Mouse (Mus musculus) kidney, embryonic 14.5 days (tissue): ENCODE results near the gene Top2b. TPM values are rescaled to one million over a fixed set of nuclear protein-coding genes. Genes with fewer than 3 reads are reported as not detected.

Source experiments
- ATAC-seq: fragments of 200-750 bp; cut with Nextera tagmentation; 2 replicates; pipeline ENCODE4 v1.8.0; 2017; ENCODE audit warnings: moderate number of reproducible peaks, mild to moderate bottlenecking, moderate TSS enrichment, moderate library complexity; ENCODE audit not compliant: low FRiP score, low TSS enrichment
- H3K27ac ChIP-seq: fragments of 300-500 bp; sonication (generic); 2 replicates; pipeline ENCODE4 v1.5.1; 2014; ENCODE audit warnings: low read depth, mild to moderate bottlenecking, low read length, moderate library complexity, mixed read lengths
- H3K27me3 ChIP-seq: fragments of 300-500 bp; sonication (generic); 2 replicates; pipeline ENCODE4 v1.6.1; 2014; ENCODE audit warnings: mild to moderate bottlenecking, low read length; ENCODE audit not compliant: control insufficient read depth, insufficient read depth
- H3K36me3 ChIP-seq: fragments of 300-500 bp; sonication (generic); 2 replicates; pipeline ENCODE4 v1.6.1; 2014; ENCODE audit warnings: low read length, mixed read lengths; ENCODE audit not compliant: control insufficient read depth, insufficient read depth
- H3K4me1 ChIP-seq: fragments of 300-500 bp; sonication (generic); 2 replicates; pipeline ENCODE4 v1.6.1; 2014; ENCODE audit warnings: low read length, mixed read lengths; ENCODE audit not compliant: control insufficient read depth, insufficient read depth
- H3K4me2 ChIP-seq: fragments of 300-500 bp; sonication (generic); replicated peaks from 2 replicates; pipeline ENCODE4 v1.6.1; 2014; ENCODE audit warnings: low read depth, mild to moderate bottlenecking, low read length
- H3K4me3 ChIP-seq: fragments of 300-500 bp; sonication (generic); 2 replicates; pipeline ENCODE4 v1.5.1; 2014; ENCODE audit warnings: mild to moderate bottlenecking, low read length
- H3K9ac ChIP-seq: fragments of 300-500 bp; sonication (generic); 2 replicates; pipeline ENCODE4 v1.6.1; 2014; ENCODE audit warnings: low read depth, mild to moderate bottlenecking, low read length, moderate library complexity
- H3K9me3 ChIP-seq: fragments of 300-500 bp; sonication (generic); 2 replicates; pipeline ENCODE4 v1.6.1; 2016; ENCODE audit warnings: low read length; ENCODE audit not compliant: control insufficient read depth
- WGBS: fragments of 180-500 bp; shearing (Covaris S2); extraction: QIAGEN DNeasy Blood & Tissue Kit; methylation state at CpG from one replicate; pipeline ENCODE4 v1.1.7; 2014; 5-methylcytosine and 5-hydroxymethylcytosine counted together
- polyA plus RNA-seq: library from polyadenylated mRNA; unstranded; fragments of >200 nt; fragmentation: Nextera tagmentation; extraction: Ambion mirVana; gene quantifications from 2 replicates; pipeline ENCODE4 v1.2.1, GENCODE M21; 2014

Gene Top2b
- polyA plus RNA-seq, 1 experiment from 2014 or later = 92.5 TPM

DNA sequence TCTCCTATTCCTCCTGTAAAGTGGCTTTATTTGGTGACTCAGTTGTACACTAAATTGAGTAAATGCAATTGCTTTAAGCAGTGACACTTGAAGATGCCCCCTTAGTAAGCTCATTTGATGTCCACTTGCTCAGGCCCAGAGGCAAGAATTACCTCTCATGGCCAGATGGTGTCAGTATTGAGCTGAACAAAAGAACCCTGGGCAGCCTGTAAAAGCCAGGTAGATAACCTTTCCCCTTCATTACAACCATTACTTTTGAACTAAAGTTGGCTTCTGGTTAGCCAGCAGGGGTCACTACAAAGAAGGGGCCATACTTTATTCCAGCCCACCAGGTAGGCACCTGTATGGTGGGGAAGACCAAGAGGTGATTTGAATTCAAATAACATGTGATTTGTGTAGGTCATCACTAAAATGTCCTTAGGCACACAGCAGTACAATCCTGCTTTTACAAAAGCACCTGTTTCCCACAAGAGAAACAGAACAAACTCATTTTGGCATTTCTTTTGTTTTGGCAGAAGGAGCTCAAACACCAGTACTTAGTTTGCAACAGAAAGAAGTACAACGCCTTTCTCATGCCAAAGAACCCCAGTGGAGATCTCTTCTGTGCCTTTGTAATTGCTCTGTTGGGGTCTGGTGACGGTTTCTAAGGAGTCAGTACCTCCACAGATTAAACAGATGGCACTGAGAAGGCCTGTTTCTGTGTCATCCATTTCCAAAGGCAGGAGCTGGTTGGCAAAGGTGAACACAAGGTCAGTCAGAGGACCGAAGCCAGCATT lies 69.6 kb downstream of the Top2b start:
- ATAC-seq = peak; percentile 76
- Histone ChIP-seq H3K9ac (no peak overlapping the region), H3K27me3 (no peaks in the 10 kb centered on the region), H3K27ac (no peak overlapping the region), H3K4me1 (0 out of 2 replicates have a peak, but pooled peaks cover under 1% of the 10 kb centered on the region), H3K36me3 (peaks cover 54% of the 10 kb centered on the region), H3K9me3 (no peaks in the 10 kb centered on the region), H3K4me3 (no peak overlapping the region), H3K4me2 (no peak overlapping the region)
- 80% methylated on average over 3 of the region's 3 CpGs for WGBS

DNA sequence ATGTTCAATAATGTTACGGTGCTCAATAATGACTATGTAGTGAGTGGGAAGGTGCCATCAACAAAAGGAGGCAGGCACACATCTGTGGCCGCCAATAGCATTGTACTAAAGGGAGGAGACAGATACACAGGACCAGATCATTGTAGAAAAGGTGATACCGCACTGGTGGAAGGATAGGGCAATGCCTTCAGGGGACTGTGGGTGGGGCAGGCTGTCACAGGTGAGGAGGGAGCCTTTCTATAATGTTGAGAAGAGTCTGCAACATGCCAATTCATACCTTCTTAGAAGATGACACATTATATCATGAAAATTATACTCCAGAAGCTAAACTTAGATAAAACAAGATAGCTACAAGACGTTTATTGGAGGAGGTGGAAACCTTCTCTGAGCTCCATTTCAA lies 72.4 kb downstream of the Top2b start:
- Histone ChIP-seq H3K27me3 (no peaks in the 10 kb centered on the region), H3K9me3 (no peaks in the 10 kb centered on the region), H3K9ac (no peak overlapping the region), H3K4me1 (0 out of 2 replicates have a peak, but pooled peaks cover 6% of the 10 kb centered on the region), H3K4me3 (no peak overlapping the region), H3K4me2 (no peak overlapping the region), H3K36me3 (peaks cover 46% of the 10 kb centered on the region), H3K27ac (no peak overlapping the region)
- no peak for ATAC-seq
- 92% methylated on average over 4 of the region's 4 CpGs for WGBS

DNA sequence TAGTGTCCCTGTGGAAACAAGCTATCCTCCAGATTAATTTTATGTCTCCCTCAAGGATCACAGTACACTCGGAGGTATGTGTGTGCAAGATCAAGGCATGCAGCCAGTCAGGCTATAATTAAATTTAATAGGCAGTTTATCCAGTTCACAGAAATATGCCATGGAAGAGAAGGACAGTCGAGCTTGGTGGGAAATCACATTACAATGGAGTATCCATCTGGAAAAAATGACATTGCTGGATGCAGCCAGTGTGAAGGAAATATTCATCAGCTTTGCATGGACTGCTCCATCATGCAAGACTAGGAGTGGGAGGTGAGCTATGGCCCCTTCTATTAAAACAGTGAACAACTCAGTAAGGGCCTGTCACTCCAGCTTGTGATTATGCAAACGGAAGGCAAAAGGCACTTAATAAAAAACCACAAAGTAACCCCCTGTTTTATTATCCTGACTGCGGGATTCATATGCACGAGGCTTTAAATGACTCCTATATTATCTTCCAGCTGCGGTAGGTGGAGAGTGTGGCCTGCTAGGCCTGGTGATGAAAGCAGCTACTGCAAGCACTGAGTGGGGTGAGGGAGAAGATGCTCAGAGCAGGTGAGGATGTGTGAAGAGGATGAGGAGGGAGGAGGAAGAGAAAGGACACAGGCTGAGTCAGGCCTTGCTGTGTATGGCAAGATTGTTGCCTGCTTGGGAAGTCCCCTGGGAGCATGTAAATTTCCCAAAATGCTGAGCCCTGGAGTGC lies 74.6 kb downstream of the Top2b start:
- Histone ChIP-seq H3K27ac (no peak overlapping the region), H3K9ac (no peak overlapping the region), H3K4me3 (no peak overlapping the region), H3K36me3 (peaks cover 44% of the 10 kb centered on the region), H3K9me3 (no peaks in the 10 kb centered on the region), H3K27me3 (no peaks in the 10 kb centered on the region), H3K4me2 (no peak overlapping the region), H3K4me1 (0 out of 2 replicates have a peak, but pooled peaks cover 6% of the 10 kb centered on the region)
- ATAC-seq = no peak
- 50% methylated on average over 6 of the region's 6 CpGs for WGBS

DNA sequence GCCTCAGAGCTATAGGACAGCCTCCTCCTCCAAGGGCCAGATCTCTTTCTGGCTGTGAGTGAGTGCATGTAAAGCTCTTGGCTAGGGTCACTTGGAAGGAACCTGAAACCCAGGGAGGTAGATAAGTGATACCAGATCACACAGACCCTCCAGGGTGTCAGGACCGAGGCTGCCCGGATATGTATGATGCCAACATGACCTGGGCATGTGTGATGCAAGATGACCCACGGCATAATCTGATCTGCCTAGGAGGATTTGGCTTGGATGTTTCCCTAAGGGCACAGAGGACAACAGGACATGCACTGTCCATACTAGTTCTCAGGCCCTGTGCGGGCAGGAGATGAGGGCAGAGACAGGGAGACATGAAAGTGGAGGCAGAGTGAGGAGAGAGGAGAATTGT lies 79.9 kb downstream of the Top2b start:
- peaks cover 26% of the 10 kb centered on the region for H3K36me3 ChIP-seq
- no peak overlapping the region for H3K27ac ChIP-seq
- no peak for ATAC-seq
- H3K27me3 ChIP-seq = no peaks in the 10 kb centered on the region
- no peak overlapping the region for H3K4me2 ChIP-seq
- no peak overlapping the region for H3K9ac ChIP-seq
- WGBS = 53% methylated on average over 4 of the region's 4 CpGs
- peaks cover 2% of the 10 kb centered on the region; the same call in 1 of the 2 replicates for H3K4me1 ChIP-seq
- no peaks in the 10 kb centered on the region for H3K9me3 ChIP-seq
- H3K4me3 ChIP-seq = no peak overlapping the region

DNA sequence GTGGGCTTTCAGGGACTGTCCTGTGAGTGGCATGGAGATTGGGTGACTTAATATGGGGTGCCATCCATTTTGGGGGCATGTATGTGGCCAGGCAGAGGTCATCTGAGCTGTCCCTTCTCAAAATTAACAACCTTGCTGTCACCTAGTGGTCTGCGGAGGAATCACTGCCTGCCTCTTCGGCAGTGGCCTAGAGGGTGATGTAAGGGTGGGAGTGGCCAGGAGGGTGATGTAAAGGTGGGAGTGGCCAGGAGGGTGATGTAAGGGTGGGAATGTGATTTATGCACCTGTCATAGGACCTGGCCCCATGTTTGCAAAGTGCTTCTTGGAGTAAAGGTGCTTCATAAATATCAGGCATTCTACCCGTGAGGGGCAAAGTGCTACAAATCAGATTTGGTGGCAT lies 82.6 kb downstream of the Top2b start:
- Histone ChIP-seq H3K4me3 (no peak overlapping the region), H3K36me3 (peaks cover 9% of the 10 kb centered on the region; the same call in 1 of the 2 replicates), H3K9me3 (no peaks in the 10 kb centered on the region), H3K9ac (no peak overlapping the region), H3K27ac (no peak overlapping the region), H3K4me2 (no peak overlapping the region), H3K27me3 (no peaks in the 10 kb centered on the region), H3K4me1 (no peaks in the 10 kb centered on the region; the same call in 1 of the 2 replicates)
- ATAC-seq = peak; percentile 75
- 28% methylated on average over 3 of the region's 3 CpGs for WGBS

DNA sequence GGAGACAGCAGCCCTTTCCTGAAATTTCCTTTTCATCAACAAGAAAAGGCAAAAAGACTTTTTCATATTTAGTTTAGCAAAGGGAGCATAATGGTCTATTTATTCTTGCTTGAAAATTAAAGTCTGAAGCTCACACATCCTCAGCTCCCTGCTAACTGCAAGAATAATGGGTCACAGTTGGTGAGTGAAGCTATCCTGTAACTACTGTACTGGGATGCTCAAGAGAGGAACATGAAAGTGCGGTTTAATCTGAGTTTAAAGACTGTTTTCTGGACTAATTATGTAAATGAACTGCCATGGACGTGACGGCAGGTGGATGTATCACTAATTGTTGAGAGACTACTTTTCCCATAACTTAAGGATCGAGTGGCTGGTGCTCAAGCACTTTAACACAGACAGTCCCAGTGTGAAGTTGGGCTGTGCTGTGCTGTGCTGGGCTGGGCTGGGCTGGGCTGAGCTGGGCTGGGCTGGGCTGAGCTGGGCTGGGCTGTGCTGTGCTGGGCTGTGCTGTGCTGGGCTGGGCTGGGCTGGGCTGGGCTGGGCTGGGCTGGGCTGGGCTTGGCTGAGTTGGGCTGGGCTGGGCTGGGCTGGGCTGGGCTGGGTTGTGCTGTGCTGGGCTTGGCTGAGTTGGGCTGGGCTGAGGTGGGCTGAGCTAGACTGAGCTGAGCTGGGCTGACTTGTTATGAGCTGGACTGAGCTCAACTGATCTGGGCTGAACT lies 83.4 kb downstream of the Top2b start:
- 50% methylated on average over 4 of the region's 4 CpGs for WGBS
- H3K9me3 ChIP-seq = no peaks in the 10 kb centered on the region
- no peaks in the 10 kb centered on the region; the same call in 1 of the 2 replicates for H3K4me1 ChIP-seq
- H3K27ac ChIP-seq = no peak overlapping the region
- H3K36me3 ChIP-seq = peaks cover 4% of the 10 kb centered on the region; the same call in 1 of the 2 replicates
- no peaks in the 10 kb centered on the region for H3K27me3 ChIP-seq
- no peak overlapping the region for H3K4me2 ChIP-seq
- no peak overlapping the region for H3K4me3 ChIP-seq
- ATAC-seq = peak; percentile 90; the same call in 1 of the 2 replicates
- no peak overlapping the region for H3K9ac ChIP-seq

DNA sequence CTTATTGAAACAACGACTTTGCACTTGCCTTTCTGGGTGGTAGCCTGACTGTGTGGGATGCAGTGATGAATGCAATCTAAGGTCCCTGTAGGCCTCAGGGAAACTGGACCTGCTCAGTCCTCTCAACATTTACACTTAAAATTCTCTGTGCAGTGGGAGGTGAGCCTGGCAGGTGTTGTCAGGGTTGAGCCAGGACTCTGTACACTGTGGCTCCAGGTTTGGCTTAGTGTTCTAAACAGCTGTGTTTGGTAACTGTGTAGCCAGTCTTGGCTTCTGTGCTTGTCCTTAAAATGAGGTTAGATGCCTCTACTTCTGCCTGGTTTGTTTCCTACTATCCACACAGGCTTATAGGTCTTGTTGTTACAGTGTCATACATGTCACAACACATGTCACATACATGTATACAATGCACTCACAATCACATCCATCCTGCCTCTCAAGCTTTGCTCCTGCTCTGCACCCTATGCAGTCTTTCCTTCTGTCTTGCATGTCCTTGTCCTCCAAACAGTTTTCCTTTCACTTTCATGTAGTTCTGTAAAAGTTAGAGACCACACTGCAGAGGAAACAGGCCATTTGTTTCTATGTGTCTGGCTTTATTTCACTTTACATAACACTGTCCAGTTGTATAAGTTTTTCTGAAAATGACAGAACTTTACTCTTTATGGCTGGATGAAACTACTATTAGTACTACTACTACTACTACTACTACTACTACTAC lies 113.8 kb downstream of the Top2b start:
- Histone ChIP-seq H3K9me3 (no peaks in the 10 kb centered on the region), H3K4me1 (0 out of 2 replicates have a peak, but pooled peaks cover 3% of the 10 kb centered on the region), H3K9ac (no peak overlapping the region), H3K27ac (no peak overlapping the region), H3K36me3 (no peaks in the 10 kb centered on the region), H3K4me2 (no peak overlapping the region), H3K4me3 (no peak overlapping the region), H3K27me3 (no peaks in the 10 kb centered on the region)
- WGBS = 76% methylated on average over 1 of the region's 1 CpGs
- ATAC-seq = no peak

DNA sequence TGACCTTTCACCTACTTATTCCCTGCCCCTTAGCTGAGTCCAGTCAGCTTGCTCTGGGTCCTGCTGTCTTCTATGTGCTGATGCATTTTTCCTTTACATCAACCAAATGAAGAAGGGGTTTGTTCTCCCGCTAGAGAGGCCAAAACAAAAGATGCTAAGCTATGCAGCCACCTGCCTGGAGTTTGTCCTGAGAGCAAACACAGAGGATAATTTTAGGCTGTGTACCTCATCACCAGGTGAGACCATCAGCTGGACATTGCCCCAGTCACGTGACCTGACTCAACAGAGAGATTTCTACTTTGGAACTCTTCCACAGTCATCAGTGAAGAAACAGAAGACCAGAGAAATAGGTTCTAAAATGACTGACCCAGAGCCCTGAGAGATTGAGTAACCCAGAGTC lies 114.5 kb downstream of the Top2b start:
- Histone ChIP-seq H3K36me3 (no peaks in the 10 kb centered on the region), H3K9me3 (no peaks in the 10 kb centered on the region), H3K9ac (no peak overlapping the region), H3K27ac (no peak overlapping the region), H3K4me3 (no peak overlapping the region), H3K4me2 (no peak overlapping the region), H3K27me3 (no peaks in the 10 kb centered on the region), H3K4me1 (0 out of 2 replicates have a peak, but pooled peaks cover 7% of the 10 kb centered on the region)
- no peak for ATAC-seq
- 94% methylated on average over 2 of the region's 2 CpGs for WGBS
